Comparison of ENCODE assay signal across 8 mouse cellular contexts in genomic region chr16:30024681-30025262, GRCm38 (mm10). TPM values are rescaled to one million over a fixed set of nuclear protein-coding genes. Genes with fewer than 3 reads are reported as not detected.
DNase-seq lines count a peak whose midpoint lies in the region; ATAC-seq and TF ChIP-seq lines count a peak whose summit lies in the region.

No protein-coding gene starts in this region.

- H3K4me3 ChIP-seq in heart, adult 2 months, result no peak overlapping the region
- H3K4me3 ChIP-seq in heart, embryonic 12.5 days, result no peak overlapping the region
- H3K4me3 ChIP-seq in C2C12 (ENCODE audit: insufficient read depth, poor library complexity, severe bottlenecking), result no peak overlapping the region
- H3K4me3 ChIP-seq in lung, embryonic 14.5 days (ENCODE audit: low read depth, low read length), result no peak overlapping the region
- H3K4me3 ChIP-seq in midbrain, embryonic 15.5 days, result no peak overlapping the region

- ATAC-seq in heart, embryonic 12.5 days (ENCODE audit: insufficient number of reproducible peaks, low FRiP score), result no peak
- ATAC-seq in common myeloid progenitor, adult 5-6 weeks (replicated peaks; ENCODE audit: low read depth, poor library complexity, severe bottlenecking), result peak; percentile 92
- no peak for ATAC-seq in lung, embryonic 14.5 days (ENCODE audit: insufficient read depth)
- ATAC-seq in midbrain, embryonic 15.5 days (replicated peaks), result no peak

- H3K4me1 ChIP-seq in heart, adult 2 months (ENCODE audit: control insufficient read depth, insufficient read depth, low read length), result peaks cover 5% of the 10 kb centered on the region
- peaks cover 24% of the 10 kb centered on the region for H3K4me1 ChIP-seq in heart, embryonic 12.5 days (replicated peaks)
- H3K4me1 ChIP-seq in lung, embryonic 14.5 days (ENCODE audit: insufficient read depth), result 0 out of 2 replicates have a peak, but pooled peaks cover 3% of the 10 kb centered on the region
- H3K4me1 ChIP-seq in midbrain, embryonic 15.5 days, result peaks cover 25% of the 10 kb centered on the region

- TF ChIP-seq POLR2A in heart, adult 2 months (IDR thresholded peaks at IDR 0.05; ENCODE audit: insufficient read depth, low read depth, low read length), result no peak

- no peaks in the 10 kb centered on the region; the same call in 1 of the 2 replicates for H3K27me3 ChIP-seq in heart, adult 2 months (ENCODE audit: control insufficient read depth, insufficient read depth, low read length)
- H3K27me3 ChIP-seq in heart, embryonic 12.5 days (replicated peaks), result peaks cover 12% of the 10 kb centered on the region
- no peaks in the 10 kb centered on the region for H3K27me3 ChIP-seq in C2C12 (ENCODE audit: control insufficient read depth, insufficient read depth, insufficient read length)
- H3K27me3 ChIP-seq in lung, embryonic 14.5 days (ENCODE audit: insufficient read depth, low read length), result no peaks in the 10 kb centered on the region
- peaks cover 31% of the 10 kb centered on the region; the same call in 1 of the 2 replicates for H3K27me3 ChIP-seq in midbrain, embryonic 15.5 days (replicated peaks)

- TF ChIP-seq CTCF in heart, adult 2 months (IDR thresholded peaks at IDR 0.05), result no peak
- no peak for TF ChIP-seq CTCF in C2C12 (IDR thresholded peaks at IDR 0.05; ENCODE audit: control insufficient read depth, insufficient read depth, insufficient read length)
- TF ChIP-seq CTCF in lung, embryonic 14.5 days (IDR thresholded peaks at IDR 0.05; ENCODE audit: low read depth), result no peak

- H3K36me3 ChIP-seq in heart, adult 2 months (ENCODE audit: control insufficient read depth, insufficient read depth, low read length), result no peaks in the 10 kb centered on the region
- no peaks in the 10 kb centered on the region for H3K36me3 ChIP-seq in heart, embryonic 12.5 days
- no peaks in the 10 kb centered on the region for H3K36me3 ChIP-seq in C2C12 (ENCODE audit: control insufficient read depth, insufficient read depth)
- H3K36me3 ChIP-seq in lung, embryonic 14.5 days (ENCODE audit: insufficient read depth), result no peaks in the 10 kb centered on the region
- H3K36me3 ChIP-seq in midbrain, embryonic 15.5 days (replicated peaks), result no peaks in the 10 kb centered on the region

- intact Hi-C loops in heart, adult 2 months (cut with DNase I), result no loop called here

- H3K9me3 ChIP-seq in heart, embryonic 12.5 days (replicated peaks), result no peaks in the 10 kb centered on the region
- no peaks in the 10 kb centered on the region for H3K9me3 ChIP-seq in lung, embryonic 14.5 days (ENCODE audit: low read depth, low read length)
- H3K9me3 ChIP-seq in midbrain, embryonic 15.5 days, result no peaks in the 10 kb centered on the region

- H3K9ac ChIP-seq in heart, adult 2 months (ENCODE audit: low read depth, low read length), result no peak overlapping the region
- no peak overlapping the region for H3K9ac ChIP-seq in heart, embryonic 12.5 days
- no peak overlapping the region for H3K9ac ChIP-seq in lung, embryonic 14.5 days
- no peak overlapping the region for H3K9ac ChIP-seq in midbrain, embryonic 15.5 days

- H3K79me3 ChIP-seq in C2C12 (ENCODE audit: low read depth), result no peaks in the 10 kb centered on the region

- 32% methylated on average over 9 of the region's 9 CpGs for WGBS in heart, adult 2 months
- WGBS in heart, embryonic 12.5 days, result 40% methylated on average over 9 of the region's 9 CpGs
- 57% methylated on average over 9 of the region's 9 CpGs for WGBS in lung, embryonic 14.5 days
- WGBS in midbrain, embryonic 15.5 days, result 78% methylated on average over 9 of the region's 9 CpGs

- DNase-seq in heart, adult 2 months, result peak; percentile 51 to 68
- peak; percentile 35 for DNase-seq in lung, embryonic 14.5 days
- peak; percentile 45 for DNase-seq in telencephalon, adult 2 months (ENCODE audit: low read depth, low spot score)
- DNase-seq in cerebellum, postnatal 10 days, result no peak

- H3ac ChIP-seq in C2C12 (ENCODE audit: control insufficient read depth, insufficient read length, low read depth), result no peak overlapping the region

- H3K79me2 ChIP-seq in heart, adult 2 months (replicated peaks; ENCODE audit: control insufficient read depth, insufficient read depth, low read length), result no peaks in the 10 kb centered on the region
- H3K79me2 ChIP-seq in C2C12 (ENCODE audit: control insufficient read depth, insufficient read depth), result no peaks in the 10 kb centered on the region

- H3K4me2 ChIP-seq in heart, embryonic 12.5 days, result no peak overlapping the region
- H3K4me2 ChIP-seq in lung, embryonic 14.5 days, result no peak overlapping the region
- H3K4me2 ChIP-seq in midbrain, embryonic 15.5 days, result no peak overlapping the region

- no peak overlapping the region for H3K27ac ChIP-seq in heart, adult 2 months
- H3K27ac ChIP-seq in heart, embryonic 12.5 days (ENCODE audit: poor library complexity, severe bottlenecking), result no peak overlapping the region
- no peak overlapping the region for H3K27ac ChIP-seq in lung, embryonic 14.5 days (ENCODE audit: low read depth)
- H3K27ac ChIP-seq in midbrain, embryonic 15.5 days, result no peak overlapping the region

- no peak for TF ChIP-seq EP300 in heart, adult 2 months (IDR thresholded peaks at IDR 0.05; ENCODE audit: insufficient read depth, low read depth, low read length)

TF ChIP-seq in C2C12, 6 proteins besides CTCF, POLR2A, EP300 and RAD21:
- TF ChIP-seq FOSL1 (IDR thresholded peaks at IDR 0.05; ENCODE audit: insufficient read depth, low read length, poor library complexity, severe bottlenecking) (peak; percentile 40), MAX (IDR thresholded peaks at IDR 0.05) (no peak), USF1 (IDR thresholded peaks at IDR 0.05; ENCODE audit: low read depth) (no peak), MYOG (IDR thresholded peaks at IDR 0.05; ENCODE audit: control insufficient read depth, extremely low read depth, insufficient read length) (no peak), CEBPB (IDR thresholded peaks at IDR 0.05; ENCODE audit: low read depth) (peak; percentile 72), MYOD1 (IDR thresholded peaks at IDR 0.05; ENCODE audit: control insufficient read depth, insufficient read length, low read depth) (peak; percentile 69)

RNA-seq across cellular contexts. Expression of gene Hes1, which starts 39.4 kb away (rescaled TPM):
- 10 to 100 TPM; 16.2 to 21.4 TPM for total RNA-seq in heart, adult 2 months (2021)
- polyA plus RNA-seq in heart, adult 2 months (2012; rRNA removed), result 27.1 and 44.6 TPM in 2 replicates
- polyA plus RNA-seq in heart, embryonic 12.5 days (2016; fragmentation: Nextera tagmentation; extraction: Ambion mirVana), result 32.7 and 34.7 TPM in 2 replicates
- polyA plus RNA-seq in C2C12 (2012; fragmentation: generic; extraction: Trizol), result 41.9 TPM
- total RNA-seq in common myeloid progenitor, adult 5-6 weeks (2017), result 0.05 and 0.58 TPM in 2 replicates
- 52.9 and 54.0 TPM in 2 replicates for polyA plus RNA-seq in lung, embryonic 14.5 days (2014; fragmentation: Nextera tagmentation; extraction: Ambion mirVana)
- 11.1 and 12.4 TPM in 2 replicates for polyA plus RNA-seq in midbrain, embryonic 15.5 days (2015; fragmentation: Nextera tagmentation; extraction: Ambion mirVana)

Comparison
In these comparisons a context has a peak if more than half of its experiments do, and no peak if none do; other contexts are left out.
1. DNase-seq: peak in heart, adult 2 months (2 of 2), lung, embryonic 14.5 days (single experiment) and telencephalon, adult 2 months (single experiment); none in cerebellum, postnatal 10 days (0 of 2).